Mouse (Mus musculus) CD8-positive naive resting alpha-beta T cell, adult 2 months (primary cell): ENCODE measurements around the gene Brip1.

Source experiments
- DNase-seq, 2 experiments: peaks; one replicate each; pipeline ENCODE4 v3.0.0; 2022; ENCODE audit warnings: low read depth in 2 of 2, low spot score in 2 of 2

Brip1 gene

DNA sequence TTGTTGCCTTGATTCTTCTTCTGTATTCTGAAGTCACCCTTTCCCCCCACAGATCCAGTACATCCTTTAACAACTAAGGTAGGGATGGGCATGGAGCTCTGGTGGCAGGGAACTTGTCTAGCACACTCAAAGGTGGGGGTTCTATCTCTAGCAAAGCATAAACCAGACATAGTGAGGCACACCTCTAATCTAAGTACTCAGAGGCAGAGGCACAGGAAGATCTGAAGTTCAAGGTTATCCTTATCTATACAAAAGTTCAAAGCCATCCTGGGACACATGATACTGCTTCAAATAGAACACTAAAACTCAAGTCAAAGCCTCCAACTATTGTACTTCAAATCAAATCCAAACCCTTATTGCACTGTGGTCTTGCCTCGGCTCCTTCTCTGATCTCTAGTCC lies 85.0 kb downstream of the Brip1 start:
- DNase-seq, result no peak

DNA sequence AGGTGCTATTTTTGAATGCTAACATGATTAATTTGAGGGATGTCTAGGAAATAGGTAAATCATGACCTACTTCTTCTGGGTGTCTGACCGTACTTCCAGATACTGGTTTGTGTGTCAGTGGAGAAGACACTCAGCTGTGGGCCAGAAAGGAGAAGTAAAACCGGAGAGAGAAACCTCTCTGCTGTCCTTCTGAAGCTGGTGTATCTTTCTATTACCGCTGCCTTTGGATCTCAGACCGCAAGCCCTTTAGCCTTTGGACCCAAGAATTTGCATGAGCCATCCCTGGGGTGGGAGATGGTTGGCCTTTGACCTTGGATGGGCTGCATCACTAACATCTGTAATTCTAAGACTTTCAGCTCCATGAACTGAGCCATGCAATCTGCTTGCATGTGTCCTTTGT lies 93.7 kb downstream of the Brip1 start:
- DNase-seq, result no peak

DNA sequence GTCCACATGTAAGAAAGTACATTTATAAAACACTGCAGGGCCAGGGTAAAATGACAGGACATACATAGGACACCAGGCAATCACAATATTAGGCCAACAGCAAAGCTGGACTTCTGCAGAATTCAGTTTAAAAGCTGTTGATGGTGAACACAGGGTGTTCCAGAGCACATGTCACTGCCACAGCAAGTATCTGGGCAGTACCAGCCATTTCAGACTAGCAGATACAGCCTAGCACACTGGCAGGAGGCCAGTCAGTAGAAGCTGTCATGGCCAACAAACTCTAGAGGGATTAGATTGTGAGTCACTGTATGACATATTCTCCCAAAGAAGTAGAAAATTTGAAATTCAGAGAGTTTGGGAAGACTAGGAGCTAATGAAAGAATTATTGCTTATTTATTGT lies 94.4 kb downstream of the Brip1 start:
- no peak for DNase-seq

DNA sequence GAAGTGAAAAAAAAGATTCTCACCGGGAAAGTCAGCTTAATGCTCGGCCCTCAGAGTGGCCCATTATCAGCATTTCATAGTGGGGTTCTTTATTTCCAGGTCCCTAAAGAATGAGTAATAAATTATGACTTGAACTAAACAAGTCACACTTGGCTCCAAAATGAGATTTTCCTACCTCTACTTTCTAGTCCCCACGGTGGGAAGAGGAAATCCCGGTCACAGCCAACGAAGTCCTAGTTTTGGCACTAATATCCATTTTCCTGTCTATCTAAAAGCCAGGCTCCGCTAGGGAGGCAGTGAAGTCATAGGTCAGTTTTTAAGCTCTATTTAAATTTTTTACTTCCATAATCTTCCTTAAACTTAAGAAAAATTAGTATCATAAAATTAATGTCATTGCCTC lies 99.8 kb downstream of the Brip1 start:
- DNase-seq, result no peak

DNA sequence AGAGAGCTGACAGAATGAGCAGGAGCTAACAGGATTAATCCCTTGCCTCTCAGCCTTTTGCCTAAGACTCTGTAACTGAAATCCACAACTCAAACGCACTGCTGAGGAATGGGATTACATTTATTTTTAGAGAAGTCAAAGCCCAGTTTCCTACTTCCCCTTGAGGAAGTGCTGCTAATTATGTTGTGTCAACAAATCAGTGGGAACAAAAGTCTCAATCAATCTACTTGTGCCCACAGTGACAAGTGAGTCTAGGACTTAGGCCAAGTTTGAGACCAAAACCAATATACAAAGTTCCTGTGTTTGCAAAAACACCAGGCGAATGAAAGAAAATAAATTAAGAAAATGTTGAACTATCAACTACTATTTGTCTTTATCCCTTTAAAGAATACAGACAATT lies 101.7 kb downstream of the Brip1 start:
- no peak for DNase-seq

DNA sequence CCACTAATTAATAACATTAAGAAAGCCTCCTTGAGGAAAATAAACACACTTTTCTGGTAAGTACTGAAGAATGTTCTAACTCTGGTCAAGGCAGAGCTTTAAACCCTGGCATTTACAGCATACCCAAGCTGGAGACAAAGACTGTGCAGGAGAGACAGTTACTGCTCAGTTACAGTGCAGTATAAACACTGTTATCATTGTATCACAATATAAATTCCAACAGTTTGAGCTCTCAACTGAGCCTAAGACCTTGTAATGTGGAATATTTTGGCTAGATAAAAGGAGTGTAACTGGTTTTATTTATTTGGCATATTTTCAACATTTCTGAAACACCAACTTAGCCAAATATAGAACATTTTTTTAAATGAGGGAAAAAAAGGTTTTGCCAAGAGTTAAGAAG lies 112.2 kb downstream of the Brip1 start:
- no peak for DNase-seq

DNA sequence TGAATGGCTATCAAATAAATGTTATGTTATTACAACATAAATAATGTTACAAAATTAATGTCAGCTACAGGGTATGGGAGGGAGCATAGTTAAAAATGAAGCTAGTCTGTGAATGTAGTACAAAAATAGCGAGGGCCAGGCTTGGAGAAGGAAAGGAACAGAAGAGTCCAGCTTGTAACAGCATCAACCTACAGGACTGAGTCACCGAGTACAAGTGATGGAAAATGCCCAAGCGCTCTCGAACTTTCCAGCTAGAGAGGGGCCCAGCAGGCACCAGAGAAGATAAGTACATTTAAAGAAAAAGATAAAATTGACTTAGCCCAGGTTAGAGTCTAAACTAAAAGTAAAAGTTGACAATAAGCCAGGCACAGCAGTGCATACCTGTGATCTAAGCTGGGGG lies 116.5 kb downstream of the Brip1 start:
- DNase-seq, result no peak

DNA sequence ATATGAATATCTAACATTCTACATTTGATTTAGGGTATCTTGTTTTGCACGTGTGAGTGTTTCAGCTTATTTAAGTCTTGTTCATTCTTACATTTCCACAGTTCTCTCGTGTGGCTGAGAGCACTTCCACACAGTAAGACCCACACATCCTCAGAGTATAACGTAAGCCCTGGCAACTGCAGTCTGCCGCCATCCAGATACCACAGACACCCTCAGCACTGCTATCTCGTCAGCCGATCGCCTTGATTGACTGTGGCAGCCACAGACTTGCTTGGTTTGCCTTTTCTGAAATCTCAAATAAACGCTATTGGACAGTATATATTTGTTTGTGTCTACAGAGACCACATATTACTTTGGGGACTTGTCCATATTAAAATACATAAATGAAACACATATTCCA lies 123.0 kb downstream of the Brip1 start:
- no peak for DNase-seq

DNA sequence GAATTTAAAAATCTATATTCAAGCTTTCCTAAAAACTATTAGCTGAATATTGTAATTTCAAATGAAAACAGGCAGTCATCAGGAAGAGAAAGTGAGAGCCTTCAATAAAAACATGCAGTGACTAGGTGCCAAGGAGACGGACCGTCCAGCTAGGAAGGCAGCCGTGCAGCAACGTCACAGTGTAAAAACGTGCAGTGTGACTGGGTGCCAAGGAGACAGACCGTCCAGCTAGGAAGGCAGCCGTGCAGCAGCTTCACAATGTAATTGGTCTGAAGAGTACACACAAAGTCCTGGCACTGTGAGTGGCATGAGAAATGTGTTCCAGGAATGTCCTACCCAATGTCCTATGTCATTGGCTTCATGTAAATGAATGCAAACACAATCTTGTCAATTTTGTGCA lies 124.0 kb downstream of the Brip1 start:
- DNase-seq, result no peak

DNA sequence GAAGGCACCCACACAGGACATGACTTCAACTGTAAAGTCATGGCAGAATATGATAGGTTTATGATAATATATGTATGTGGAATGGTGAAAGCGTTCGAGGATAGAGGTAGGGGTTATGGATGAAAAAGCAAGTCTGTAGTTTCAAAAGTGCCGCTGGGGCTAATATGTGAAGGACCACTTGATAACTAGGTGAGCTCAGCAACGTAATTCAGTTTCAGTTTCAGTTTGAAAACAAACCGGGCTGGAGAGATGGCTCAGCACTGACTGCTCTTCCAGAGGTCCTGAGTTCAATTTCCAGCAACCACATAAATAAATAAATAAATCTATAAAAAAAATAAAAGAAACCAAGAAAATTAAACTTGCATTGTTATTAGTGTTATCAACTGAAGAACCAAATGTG lies 124.6 kb downstream of the Brip1 start:
- no peak for DNase-seq

DNA sequence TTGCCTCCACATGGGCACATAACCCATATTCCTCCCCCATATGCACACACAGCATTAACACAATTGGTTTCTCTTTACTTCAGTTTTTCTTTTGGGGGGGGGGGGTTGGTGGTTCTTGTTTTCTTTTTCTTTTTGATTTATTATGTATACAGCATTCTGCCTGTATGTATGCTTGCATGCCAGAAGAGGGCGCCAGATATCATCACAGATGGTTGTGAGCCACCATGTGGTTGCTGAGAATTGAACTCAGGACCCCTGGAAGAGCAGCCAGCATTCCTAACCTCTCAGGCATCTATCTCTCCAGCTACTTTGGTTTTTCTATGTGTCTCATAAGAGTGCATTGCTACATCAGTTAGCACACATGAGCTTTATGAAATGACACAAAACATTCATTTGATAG lies 125.6 kb downstream of the Brip1 start:
- no peak for DNase-seq

DNA sequence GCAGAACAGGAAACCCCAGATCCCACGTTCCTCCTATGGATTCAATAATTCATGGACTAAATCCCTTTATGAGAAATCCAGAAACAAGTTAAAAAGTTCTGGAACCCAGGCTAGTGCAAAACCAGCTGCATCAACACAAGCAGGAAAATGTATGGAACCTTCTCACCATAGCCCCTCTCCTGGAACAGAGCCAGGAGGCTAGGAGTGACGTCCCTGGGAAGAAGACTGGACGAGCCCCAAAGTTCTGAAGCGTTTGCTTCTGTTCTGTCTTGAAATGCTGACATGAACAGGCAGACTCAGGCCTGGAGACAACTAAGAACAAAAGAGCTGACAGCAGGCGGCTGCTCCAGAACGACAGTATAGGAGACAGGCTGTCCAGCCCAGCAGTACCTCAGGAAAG lies 132.3 kb downstream of the Brip1 start:
- no peak for DNase-seq

DNA sequence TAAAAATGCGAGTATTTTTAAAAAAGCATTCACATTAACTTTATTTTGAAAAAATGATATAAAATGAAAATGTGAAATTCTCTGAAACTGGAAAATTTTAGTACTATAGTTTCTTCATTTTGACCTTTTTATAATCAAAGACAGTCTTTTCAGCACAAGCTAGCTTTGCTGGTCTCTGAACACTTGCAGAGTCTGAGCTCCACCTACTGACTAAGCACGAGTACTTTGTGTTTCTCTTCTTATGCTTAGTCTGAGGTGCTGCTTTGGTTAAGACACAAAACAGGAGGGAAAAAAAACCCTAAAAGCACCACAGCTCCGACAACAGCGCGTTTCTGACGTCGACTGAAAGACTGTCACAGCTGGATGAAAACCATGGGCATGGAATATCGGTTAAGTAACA lies 133.8 kb downstream of the Brip1 start:
- no peak for DNase-seq

DNA sequence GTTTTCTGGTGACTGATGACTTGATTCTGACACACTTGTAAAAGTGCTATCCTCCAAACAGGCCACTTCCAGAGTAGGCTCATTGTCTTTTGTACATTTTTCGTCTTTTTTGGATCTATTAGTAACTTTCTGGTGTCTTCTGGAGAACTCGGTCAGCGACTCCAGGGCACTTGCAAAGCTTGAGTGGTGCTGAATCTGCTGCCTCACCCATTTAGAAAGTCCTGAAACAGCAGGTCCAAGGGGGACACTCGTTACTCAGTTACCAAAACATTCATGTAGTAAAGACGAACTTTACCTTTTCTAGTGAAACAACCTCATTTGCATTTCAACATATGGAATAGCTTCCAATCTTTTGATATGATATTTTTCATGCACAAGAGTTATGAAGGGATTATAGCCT lies 136.1 kb downstream of the Brip1 start:
- no peak for DNase-seq

DNA sequence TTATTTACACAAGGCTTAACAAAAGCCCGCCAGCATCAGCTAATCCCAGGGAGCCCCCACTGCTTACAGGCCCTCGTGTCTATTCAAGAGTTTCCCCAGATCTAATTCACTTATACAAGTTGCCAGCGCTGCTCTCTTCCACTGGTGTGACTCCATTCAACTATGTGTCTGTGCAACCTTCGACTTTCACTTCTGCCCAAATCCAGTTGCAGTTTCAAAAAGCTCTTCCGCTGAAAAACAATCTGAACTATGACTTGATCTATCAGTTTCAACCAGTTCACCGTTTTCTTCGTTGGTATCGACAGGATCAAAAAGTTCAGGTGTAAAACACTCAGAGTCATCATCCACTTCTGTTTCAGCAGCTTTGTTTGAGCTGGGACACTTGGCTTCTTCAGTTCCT lies 139.8 kb downstream of the Brip1 start:
- no peak for DNase-seq

DNA sequence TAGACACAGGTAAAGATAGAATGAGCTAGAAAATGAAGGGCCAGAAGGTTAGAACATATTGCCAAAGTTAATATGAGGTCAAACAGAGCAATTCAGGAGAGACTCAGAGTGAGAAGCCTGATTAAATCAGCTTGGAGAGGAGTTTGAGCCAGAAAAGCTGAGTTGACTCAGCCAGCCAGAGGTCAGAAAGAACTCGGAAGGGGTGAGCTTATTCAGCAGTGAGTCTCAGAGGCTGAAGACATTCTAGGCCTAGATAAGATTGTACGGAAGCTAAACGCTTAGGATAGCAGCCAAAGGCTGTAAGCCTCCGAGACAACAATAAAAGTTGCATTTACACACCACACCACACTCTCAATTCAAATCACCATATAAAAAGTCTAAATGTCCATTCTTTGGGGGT lies 141.9 kb downstream of the Brip1 start:
- no peak for DNase-seq

DNA sequence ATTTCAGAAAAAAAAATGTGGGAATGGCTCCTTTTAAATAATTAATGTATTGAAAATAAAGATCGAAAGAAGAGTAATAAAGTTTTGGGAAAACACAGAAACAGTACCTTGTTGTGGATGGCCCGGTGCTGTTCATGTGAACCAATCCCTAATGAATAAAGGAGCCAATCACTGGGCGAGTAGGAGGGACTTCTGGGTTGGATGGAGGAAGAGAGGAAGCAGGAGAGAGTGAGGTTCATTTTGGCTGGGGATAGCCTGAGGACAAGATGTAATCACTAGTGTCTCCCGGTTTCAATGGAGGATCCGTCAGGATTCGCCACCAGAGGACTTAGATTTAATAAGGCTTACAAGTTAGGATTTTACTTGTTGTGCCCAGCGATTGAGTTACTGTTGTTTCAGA lies 145.2 kb downstream of the Brip1 start:
- DNase-seq, result no peak

DNA sequence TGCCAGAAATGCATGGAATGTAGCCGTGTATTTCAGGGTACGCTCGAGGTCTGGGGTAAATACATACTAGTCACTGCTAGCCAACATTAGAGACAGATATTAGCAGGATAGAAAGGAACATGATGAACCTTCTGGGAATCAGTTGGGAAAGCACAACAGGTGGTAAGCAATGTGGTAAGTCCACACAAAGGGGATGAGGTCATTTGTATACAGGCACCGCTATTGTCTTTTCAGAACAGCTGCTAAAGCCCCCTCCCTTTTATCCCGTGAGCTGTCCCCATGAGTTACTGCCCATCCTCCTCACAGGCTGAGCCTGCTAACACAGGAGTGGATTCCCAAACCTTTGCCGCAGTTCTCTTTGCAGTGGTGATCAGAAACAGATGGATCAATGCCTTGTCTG lies 149.6 kb downstream of the Brip1 start:
- no peak for DNase-seq

DNA sequence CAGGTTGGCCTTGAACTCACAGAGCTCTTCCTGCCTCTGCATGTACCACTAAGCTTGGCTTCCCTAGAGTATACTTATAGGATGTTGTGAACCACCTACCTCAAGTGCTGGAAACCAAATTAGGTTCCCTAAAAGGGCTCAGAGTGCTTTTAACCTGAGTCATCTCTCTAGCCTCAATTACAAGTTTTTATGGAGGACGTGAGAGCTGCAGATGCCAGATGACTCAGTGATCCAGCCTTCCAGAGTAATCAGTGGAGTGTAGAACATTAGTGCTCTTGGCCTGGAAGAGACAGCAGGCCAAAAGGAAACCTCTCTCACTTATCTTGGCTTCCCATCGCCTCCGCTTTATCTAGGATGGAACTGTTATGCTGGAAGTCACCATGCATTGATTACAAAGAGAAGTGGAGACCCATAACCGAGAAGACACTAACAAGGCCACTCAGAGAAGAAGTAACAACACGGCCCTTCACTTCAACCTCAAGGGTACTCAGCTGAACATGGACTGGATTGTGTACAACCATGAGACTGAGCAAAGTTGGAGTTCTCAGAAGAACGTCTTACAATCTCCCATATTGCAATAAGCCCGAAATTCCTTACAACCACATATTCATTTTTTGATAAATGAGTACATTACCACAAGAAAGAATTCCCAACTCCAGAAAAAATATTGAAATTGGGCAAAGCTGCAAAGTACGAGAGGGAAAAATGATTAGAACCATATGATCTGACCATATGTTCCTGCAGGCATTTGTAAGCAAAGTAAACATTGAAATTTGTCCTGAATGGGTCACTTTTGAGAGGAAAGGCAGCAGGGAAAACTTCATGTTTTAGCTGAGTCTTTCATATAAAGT lies 150.3 kb downstream of the Brip1 start:
- no peak for DNase-seq

DNA sequence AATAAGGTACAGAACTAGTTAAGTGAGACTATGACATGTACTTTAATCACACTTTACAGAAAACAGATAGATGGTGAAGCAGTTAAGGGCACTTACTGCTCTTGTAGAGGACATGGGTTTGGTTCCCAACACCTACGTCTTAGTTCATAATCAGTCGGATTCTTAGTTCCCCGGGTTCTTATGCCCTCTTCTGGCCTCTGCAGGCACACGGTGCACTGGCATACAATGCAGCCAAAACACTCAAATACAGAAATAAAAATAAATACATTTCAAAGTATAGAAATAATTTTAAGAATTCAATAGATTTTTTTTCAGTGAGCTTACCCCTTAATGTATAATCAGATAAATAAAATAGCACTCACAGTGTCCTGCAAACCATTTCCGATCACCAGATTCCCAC lies 161.0 kb downstream of the Brip1 start:
- DNase-seq, result no peak

DNA sequence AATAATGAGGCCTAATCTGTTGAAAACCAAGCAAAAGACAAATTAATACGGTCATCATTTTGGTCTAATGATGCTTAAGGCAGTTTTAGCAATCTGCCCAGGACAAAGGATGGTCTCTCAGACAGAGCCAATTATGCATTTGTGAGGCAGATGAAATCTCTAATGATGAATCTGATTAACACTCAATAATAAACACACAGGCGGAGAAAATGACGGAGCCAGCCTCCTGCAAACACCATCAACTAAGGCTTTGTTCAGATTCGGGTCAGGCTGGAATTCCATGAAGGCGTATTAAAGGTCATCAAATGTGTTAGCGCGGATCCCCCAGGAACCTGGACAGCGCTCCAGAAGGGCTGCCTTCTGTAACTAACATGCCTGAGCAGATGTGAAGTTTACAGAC lies 161.6 kb downstream of the Brip1 start:
- DNase-seq, result no peak

DNA sequence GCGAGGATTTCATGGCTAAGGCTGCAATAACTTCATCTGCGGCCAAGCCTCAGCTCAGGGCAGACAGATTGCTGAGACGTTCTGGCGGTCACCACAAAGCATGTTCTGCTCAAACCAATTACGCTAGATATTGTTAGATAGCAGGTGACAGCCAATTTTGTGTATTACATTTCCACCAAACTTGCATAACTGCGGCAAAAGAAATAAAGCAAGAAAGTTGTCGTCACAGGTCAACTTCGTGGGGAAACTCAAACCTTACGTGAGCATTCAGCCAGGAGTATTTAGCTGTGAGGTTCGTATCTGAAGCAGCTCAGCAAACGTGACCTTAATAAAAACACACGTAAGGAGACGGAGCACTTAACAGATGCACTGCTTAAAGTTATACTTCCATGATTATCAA lies 162.3 kb downstream of the Brip1 start:
- DNase-seq, result no peak

DNA sequence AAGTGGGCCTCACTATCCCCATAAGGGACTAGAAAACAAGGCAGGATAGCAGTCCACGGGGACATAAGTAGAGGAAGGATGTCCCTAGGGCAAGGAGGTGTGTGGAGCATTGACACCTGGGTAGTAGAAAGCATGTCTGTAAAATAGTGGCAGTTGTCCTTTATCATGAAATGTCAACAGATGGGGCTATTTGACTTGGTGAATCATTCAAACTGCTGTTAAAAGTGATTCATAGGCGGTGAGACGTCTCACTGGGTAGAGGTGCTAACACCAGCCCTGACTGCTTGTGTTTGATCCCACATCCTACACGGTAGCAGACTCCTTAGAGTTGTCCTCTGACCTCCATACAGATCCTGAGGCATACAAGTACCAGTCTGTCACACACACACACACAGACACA lies 168.1 kb downstream of the Brip1 start:
- DNase-seq, result no peak

DNA sequence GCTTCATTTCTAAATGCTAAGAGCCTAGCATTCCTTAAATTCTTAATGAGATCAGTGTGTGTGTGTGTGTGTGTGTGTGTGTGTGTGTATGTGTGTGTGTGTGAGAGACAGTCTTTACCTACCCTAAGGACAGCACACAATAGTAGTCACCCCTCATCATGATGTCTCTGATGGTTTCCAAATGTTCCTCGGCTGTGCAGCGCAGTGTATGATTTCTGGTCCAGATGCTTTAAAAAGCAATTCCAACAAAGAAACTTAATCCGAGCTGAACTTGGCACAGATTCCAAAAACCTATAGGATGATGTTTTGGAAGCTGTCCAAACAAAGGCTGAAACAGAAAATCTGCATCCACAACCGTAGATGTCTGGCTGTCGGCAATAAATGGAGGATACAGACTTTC lies 173.0 kb downstream of the Brip1 start:
- no peak for DNase-seq
